9 mouse cellular contexts compared by ENCODE assay signal in the genomic region with DNA sequence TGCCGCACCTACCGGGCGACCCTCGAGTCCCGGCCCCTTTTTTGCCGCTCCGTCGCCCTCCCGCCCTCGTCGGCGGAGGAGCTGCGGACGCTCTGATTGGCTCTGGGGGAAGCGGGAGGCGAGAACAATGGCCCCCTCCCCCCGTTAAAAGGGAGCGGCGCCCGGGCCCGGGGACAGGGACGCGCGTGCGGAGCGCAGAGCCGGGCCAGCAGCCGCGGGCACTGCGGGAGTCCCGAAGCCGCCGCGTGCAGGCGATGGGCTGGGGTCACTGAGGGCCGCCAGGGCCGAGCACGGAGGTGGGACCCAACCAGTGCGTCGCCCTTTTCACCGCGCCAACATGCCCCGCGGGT. TPM values are rescaled to one million over a fixed set of nuclear protein-coding genes. Genes with fewer than 3 reads are reported as not detected.
DNase-seq lines count a peak whose midpoint lies in the region; ATAC-seq and TF ChIP-seq lines count a peak whose summit lies in the region.
"Had no signal": no experiment of that assay in that cellular context is flagged by ENCODE, and none has a peak within 500 bp of the region (broad histone marks: within the 10 kb centered on the region; RNA-seq: fewer than 3 reads in every experiment).

No protein-coding gene starts in this region.

- no peak overlapping the region for H3K27ac ChIP-seq in kidney, postnatal 0 days
- H3K27ac ChIP-seq in embryonic facial prominence, embryonic 11.5 days (replicated peaks; ENCODE audit: low read depth, low read length): peak overlapping the region; percentile 52
- no peak overlapping the region for H3K27ac ChIP-seq in intestine, embryonic 14.5 days (ENCODE audit: low read depth)
- H3K27ac ChIP-seq in liver, postnatal 0 days (ENCODE audit: low read depth): no peak overlapping the region
- no peak overlapping the region for H3K27ac ChIP-seq in stomach, embryonic 16.5 days (ENCODE audit: low read length)

- no peaks in the 10 kb centered on the region for H3K36me3 ChIP-seq in kidney, postnatal 0 days (ENCODE audit: insufficient read depth, low read length)
- no peaks in the 10 kb centered on the region for H3K36me3 ChIP-seq in embryonic facial prominence, embryonic 11.5 days (replicated peaks; ENCODE audit: control insufficient read depth, insufficient read depth, low read depth, low read length)
- H3K36me3 ChIP-seq in intestine, embryonic 14.5 days (ENCODE audit: control insufficient read depth, insufficient read depth, low read length): no peaks in the 10 kb centered on the region
- no peaks in the 10 kb centered on the region for H3K36me3 ChIP-seq in liver, postnatal 0 days (replicated peaks; ENCODE audit: insufficient read depth, low read length)
- H3K36me3 ChIP-seq in stomach, embryonic 16.5 days (ENCODE audit: control insufficient read depth, insufficient read depth, low read length): no peaks in the 10 kb centered on the region

- H3K27me3 ChIP-seq in kidney, postnatal 0 days (ENCODE audit: insufficient read depth, low read length): peaks cover 83% of the 10 kb centered on the region
- peaks cover 75% of the 10 kb centered on the region for H3K27me3 ChIP-seq in embryonic facial prominence, embryonic 11.5 days (ENCODE audit: control insufficient read depth, insufficient read depth, low read length)
- peaks cover 99% of the 10 kb centered on the region for H3K27me3 ChIP-seq in intestine, embryonic 14.5 days (replicated peaks; ENCODE audit: control insufficient read depth, insufficient read depth, low read length)
- peaks cover 92% of the 10 kb centered on the region for H3K27me3 ChIP-seq in liver, postnatal 0 days (ENCODE audit: insufficient read depth, low read length)
- H3K27me3 ChIP-seq in stomach, embryonic 16.5 days (ENCODE audit: control insufficient read depth, insufficient read depth, low read length): peaks cover 83% of the 10 kb centered on the region

- no peak for TF ChIP-seq EP300 in liver, postnatal 0 days (IDR thresholded peaks at IDR 0.05; ENCODE audit: low read depth)

- no peak for TF ChIP-seq CTCF in kidney, postnatal 0 days (IDR thresholded peaks at IDR 0.05; ENCODE audit: low read depth)
- no peak for TF ChIP-seq CTCF in liver, postnatal 0 days (IDR thresholded peaks at IDR 0.05; ENCODE audit: low read depth)

- ATAC-seq in kidney, postnatal 0 days (replicated peaks; ENCODE audit: low FRiP score, low read depth): peak; percentile 40
- ATAC-seq in embryonic facial prominence, embryonic 11.5 days (replicated peaks; ENCODE audit: insufficient number of reproducible peaks, low FRiP score, low TSS enrichment, low read depth): peak; percentile 41
- ATAC-seq in intestine, embryonic 14.5 days (replicated peaks; ENCODE audit: low FRiP score, low TSS enrichment, low read depth): peak; percentile 73
- peak; percentile 26 for ATAC-seq in liver, postnatal 0 days
- ATAC-seq in stomach, embryonic 16.5 days (ENCODE audit: insufficient read depth, low FRiP score): peak; percentile 39
- no peak for ATAC-seq in granulocyte monocyte progenitor cell, adult 5-6 weeks (replicated peaks; ENCODE audit: poor library complexity, severe bottlenecking)

- H3K4me2 ChIP-seq in kidney, postnatal 0 days (ENCODE audit: low read length): peak overlapping the region; percentile 87
- peak overlapping the region; percentile 96 for H3K4me2 ChIP-seq in embryonic facial prominence, embryonic 11.5 days (ENCODE audit: low read depth, low read length)
- peak overlapping the region; percentile 94 for H3K4me2 ChIP-seq in intestine, embryonic 14.5 days (ENCODE audit: low read length)
- peak overlapping the region; percentile 66 for H3K4me2 ChIP-seq in liver, postnatal 0 days (ENCODE audit: low read depth, low read length)
- peak overlapping the region; percentile 96 for H3K4me2 ChIP-seq in stomach, embryonic 16.5 days (ENCODE audit: low read depth, low read length)

- no peaks in the 10 kb centered on the region for H3K9me3 ChIP-seq in kidney, postnatal 0 days (replicated peaks; ENCODE audit: low read length)
- no peaks in the 10 kb centered on the region for H3K9me3 ChIP-seq in embryonic facial prominence, embryonic 11.5 days (replicated peaks; ENCODE audit: control insufficient read depth, low read length)
- H3K9me3 ChIP-seq in intestine, embryonic 14.5 days (ENCODE audit: control insufficient read depth, low read length): no peaks in the 10 kb centered on the region
- H3K9me3 ChIP-seq in liver, postnatal 0 days (ENCODE audit: low read length): no peaks in the 10 kb centered on the region
- H3K9me3 ChIP-seq in stomach, embryonic 16.5 days (replicated peaks; ENCODE audit: control insufficient read depth, low read length): no peaks in the 10 kb centered on the region

- under 1% methylated on average over 34 of the region's 44 CpGs for WGBS in kidney, postnatal 0 days
- WGBS in embryonic facial prominence, embryonic 11.5 days: under 1% methylated on average over 32 of the region's 44 CpGs
- under 1% methylated on average over 35 of the region's 44 CpGs for WGBS in intestine, embryonic 14.5 days
- 4% methylated on average over 38 of the region's 44 CpGs for WGBS in liver, postnatal 0 days (ENCODE audit: insufficient replicate concordance)
- under 1% methylated on average over 42 of the region's 44 CpGs for WGBS in stomach, embryonic 16.5 days

- peak overlapping the region; percentile 40 for H3K4me3 ChIP-seq in kidney, postnatal 0 days (replicated peaks; ENCODE audit: low read depth, low read length)
- H3K4me3 ChIP-seq in embryonic facial prominence, embryonic 11.5 days (ENCODE audit: low read depth, low read length): peak overlapping the region; percentile 52
- H3K4me3 ChIP-seq in intestine, embryonic 14.5 days (ENCODE audit: low read depth, low read length): peak overlapping the region; percentile 50
- H3K4me3 ChIP-seq in liver, postnatal 0 days (ENCODE audit: low read depth, low read length): peak overlapping the region; percentile 45
- H3K4me3 ChIP-seq in stomach, embryonic 16.5 days (replicated peaks; ENCODE audit: low read length): peak overlapping the region; percentile 53
- H3K4me3 ChIP-seq: myocyte had no signal

- H3K9ac ChIP-seq in kidney, postnatal 0 days (ENCODE audit: low read depth, low read length): no peak overlapping the region
- peak overlapping the region; percentile 56 for H3K9ac ChIP-seq in embryonic facial prominence, embryonic 11.5 days (replicated peaks; ENCODE audit: low read length)
- peak overlapping the region; percentile 30; the same call in 1 of the 2 replicates for H3K9ac ChIP-seq in intestine, embryonic 14.5 days (ENCODE audit: low read length)
- H3K9ac ChIP-seq in liver, postnatal 0 days (replicated peaks): no peak overlapping the region
- peak overlapping the region; percentile 48 for H3K9ac ChIP-seq in stomach, embryonic 16.5 days (ENCODE audit: low read length)

- peaks cover 31% of the 10 kb centered on the region for H3K4me1 ChIP-seq in kidney, postnatal 0 days (replicated peaks; ENCODE audit: insufficient read depth, low read length)
- peaks cover 18% of the 10 kb centered on the region for H3K4me1 ChIP-seq in embryonic facial prominence, embryonic 11.5 days (ENCODE audit: control insufficient read depth, insufficient read depth, low read length)
- peaks cover 23% of the 10 kb centered on the region for H3K4me1 ChIP-seq in intestine, embryonic 14.5 days (replicated peaks; ENCODE audit: control insufficient read depth, insufficient read depth, low read length)
- peaks cover 29% of the 10 kb centered on the region for H3K4me1 ChIP-seq in liver, postnatal 0 days (ENCODE audit: insufficient read depth)
- H3K4me1 ChIP-seq in stomach, embryonic 16.5 days (ENCODE audit: control insufficient read depth, insufficient read depth, low read length): peaks cover 32% of the 10 kb centered on the region

- no peak for DNase-seq in kidney, postnatal 0 days (ENCODE audit: low spot score)
- no peak for DNase-seq in kidney, postnatal 25 days
- peak; percentile 66 for DNase-seq in ZHBTc4 (ENCODE audit: low read depth, low spot score)
- peak; percentile 57 for DNase-seq in embryonic facial prominence, embryonic 11.5 days (ENCODE audit: low spot score)
- DNase-seq in intestine, embryonic 14.5 days (ENCODE audit: low spot score): no peak
- peak; percentile 27 for DNase-seq in liver, postnatal 0 days

RNA-seq across cellular contexts. Expression of gene Insm1, which starts 0.2 kb away (rescaled TPM):
- not detected in 2 replicates for polyA plus RNA-seq in kidney, postnatal 0 days (2015; fragmentation: Nextera tagmentation; extraction: Ambion mirVana)
- 3.2 and 3.7 TPM in 2 replicates for polyA plus RNA-seq in embryonic facial prominence, embryonic 11.5 days (2014; fragmentation: Nextera tagmentation; extraction: Ambion mirVana)
- polyA plus RNA-seq in intestine, embryonic 14.5 days (2014; fragmentation: Nextera tagmentation; extraction: Ambion mirVana): 1.6 and 1.8 TPM in 2 replicates
- polyA plus RNA-seq in liver, postnatal 0 days (2015; fragmentation: Nextera tagmentation; extraction: Ambion mirVana): not detected in 2 replicates
- 0.37 and 0.46 TPM in 2 replicates for polyA plus RNA-seq in stomach, embryonic 16.5 days (2015; fragmentation: Nextera tagmentation; extraction: Ambion mirVana)
- total RNA-seq in granulocyte monocyte progenitor cell, adult 5-6 weeks (2014; fragmentation: Nextera tagmentation): not detected in 2 replicates
- not detected in 2 replicates for total RNA-seq in granulocyte monocyte progenitor cell, adult 5-6 weeks (2017)
- polyA plus RNA-seq: myocyte had no signal

Comparison
In these comparisons a context has a peak if more than half of its experiments do, and no peak if none do; other contexts are left out.
1. DNase-seq: peak in ZHBTc4 (single experiment), embryonic facial prominence, embryonic 11.5 days (single experiment) and liver, postnatal 0 days (single experiment); none in kidney, postnatal 0 days (single experiment), kidney, postnatal 25 days (0 of 2) and intestine, embryonic 14.5 days (single experiment).
2. H3K9ac ChIP-seq: peak in embryonic facial prominence, embryonic 11.5 days (single experiment), intestine, embryonic 14.5 days (single experiment) and stomach, embryonic 16.5 days (single experiment); none in kidney, postnatal 0 days (single experiment) and liver, postnatal 0 days (single experiment).
3. Peak in every context shown above with its lines, with median percentiles within 50 percentile points of each other: H3K4me2 ChIP-seq and H3K4me3 ChIP-seq.